Mouse (Mus musculus) liver, embryonic 11.5 days (tissue): Measurements from ENCODE around the gene Pspn. TPM values are rescaled to one million over a fixed set of nuclear protein-coding genes. Genes with fewer than 3 reads are reported as not detected.

Experiments used
- ATAC-seq: fragments of 200-750 bp; cut with Nextera tagmentation; replicated peaks from 2 replicates; pipeline ENCODE4 v1.8.0; 2017; ENCODE audit warnings: moderate number of reproducible peaks, mild to moderate bottlenecking, moderate TSS enrichment, moderate library complexity; ENCODE audit not compliant: low FRiP score
- DNase-seq: peaks from one replicate; pipeline ENCODE4 v3.0.0-alpha.2; 2017; ENCODE audit warnings: low spot score
- H3K27ac ChIP-seq: fragments of 300-500 bp; sonication (generic); 2 replicates; pipeline ENCODE4 v1.5.1; 2014; ENCODE audit warnings: mild to moderate bottlenecking, low read depth, low read length, control low read depth
- H3K27me3 ChIP-seq: fragments of 300-500 bp; sonication (generic); replicated peaks from 2 replicates; pipeline ENCODE4 v1.6.1; 2014; ENCODE audit warnings: low read length, mixed read lengths; ENCODE audit not compliant: control insufficient read depth, insufficient read depth
- H3K36me3 ChIP-seq: fragments of 300-500 bp; sonication (generic); 2 replicates; pipeline ENCODE4 v1.6.1; 2014; ENCODE audit warnings: mild to moderate bottlenecking, low read length, moderate library complexity, mixed read lengths; ENCODE audit not compliant: control insufficient read depth, insufficient read depth
- H3K4me1 ChIP-seq: fragments of 300-500 bp; sonication (generic); replicated peaks from 2 replicates; pipeline ENCODE4 v1.6.1; 2014; ENCODE audit warnings: low read length, mixed read lengths; ENCODE audit not compliant: control insufficient read depth, insufficient read depth
- H3K4me2 ChIP-seq: fragments of 300-500 bp; sonication (generic); 2 replicates; pipeline ENCODE4 v1.6.1; 2014; ENCODE audit warnings: mild to moderate bottlenecking, control low read depth, moderate library complexity
- H3K4me3 ChIP-seq: fragments of 300-500 bp; sonication (generic); 2 replicates; pipeline ENCODE4 v1.5.1; 2014; ENCODE audit warnings: low read depth, low read length, control low read depth
- H3K9ac ChIP-seq: fragments of 300-500 bp; sonication (generic); 2 replicates; pipeline ENCODE4 v1.6.1; 2014; ENCODE audit warnings: low read depth, low read length, control low read depth
- H3K9me3 ChIP-seq: fragments of 300-500 bp; sonication (generic); 2 replicates; pipeline ENCODE4 v1.6.1; 2016; ENCODE audit warnings: low read length, inconsistent platforms, mixed read lengths; ENCODE audit not compliant: control insufficient read depth
- WGBS: fragments of 180-500 bp; shearing (Covaris S2); extraction: QIAGEN DNeasy Blood & Tissue Kit; methylation state at CpG from one replicate; pipeline ENCODE4 v1.1.7; 2014; 5-methylcytosine and 5-hydroxymethylcytosine counted together
- polyA plus RNA-seq: library from polyadenylated mRNA; unstranded; fragments of >200 nt; fragmentation: Nextera tagmentation; extraction: Ambion mirVana; gene quantifications from 2 replicates; pipeline ENCODE4 v1.2.1, GENCODE M21; 2014

Gene Pspn
- polyA plus RNA-seq, 1 experiment from 2014 or later, result not detected

GRCm38 (mm10) chr17:57029691-57030090 is 29.9 kb upstream of the Pspn start:
- H3K36me3 ChIP-seq, result peaks cover 39% of the 10 kb centered on the region
- 29% methylated on average over 8 of the region's 8 CpGs for WGBS
- no peak for DNase-seq
- H3K27ac ChIP-seq, result peak overlapping the region; percentile 98; the same call in 1 of the 2 replicates
- H3K9ac ChIP-seq, result peak overlapping the region; percentile 100
- no peaks in the 10 kb centered on the region for H3K27me3 ChIP-seq
- no peaks in the 10 kb centered on the region for H3K9me3 ChIP-seq
- H3K4me1 ChIP-seq, result peaks cover 21% of the 10 kb centered on the region
- peak overlapping the region; percentile 96 for H3K4me2 ChIP-seq
- H3K4me3 ChIP-seq, result peak overlapping the region; percentile 99
- no peak for ATAC-seq

- Histone ChIP-seq H3K27me3 (no peaks in the 10 kb centered on the region), H3K4me3 (no peak overlapping the region), H3K9me3 (no peaks in the 10 kb centered on the region), H3K36me3 (peaks cover 61% of the 10 kb centered on the region), H3K4me1 (peaks cover 21% of the 10 kb centered on the region), H3K9ac (no peak overlapping the region), H3K27ac (no peak overlapping the region), H3K4me2 (no peak overlapping the region)
- 76% methylated on average over 4 of the region's 4 CpGs for WGBS
- DNase-seq, result no peak
- no peak for ATAC-seq
Measured at GRCm38 (mm10) chr17:57027471-57027870, 27.7 kb upstream of the Pspn start.

- no peaks in the 10 kb centered on the region for H3K9me3 ChIP-seq
- no peaks in the 10 kb centered on the region for H3K27me3 ChIP-seq
- H3K9ac ChIP-seq, result no peak overlapping the region
- ATAC-seq (0 out of 2 replicates have a peak, but pooled peaks have one; percentile 44), DNase-seq (no peak)
- no peak overlapping the region for H3K4me3 ChIP-seq
- peak overlapping the region; percentile 70 for H3K27ac ChIP-seq
- no peak overlapping the region for H3K4me2 ChIP-seq
- H3K4me1 ChIP-seq, result peaks cover 19% of the 10 kb centered on the region
- 67% methylated on average over 5 of the region's 5 CpGs for WGBS
- peaks cover 51% of the 10 kb centered on the region for H3K36me3 ChIP-seq
Measured at GRCm38 (mm10) chr17:57020960-57021359, 21.1 kb upstream of the Pspn start.

- 43% methylated on average over 2 of the region's 2 CpGs for WGBS
- peak; percentile 82 for ATAC-seq
- Histone ChIP-seq H3K9me3 (no peaks in the 10 kb centered on the region), H3K4me2 (peak overlapping the region; percentile 16), H3K27me3 (no peaks in the 10 kb centered on the region), H3K4me3 (no peak overlapping the region), H3K4me1 (peaks cover 19% of the 10 kb centered on the region), H3K27ac (peak overlapping the region; percentile 76), H3K36me3 (peaks cover 38% of the 10 kb centered on the region), H3K9ac (no peak overlapping the region)
- no peak for DNase-seq
Measured at GRCm38 (mm10) chr17:57019693-57020092, 19.9 kb upstream of the Pspn start.

- ATAC-seq (peak; percentile 11; the same call in 1 of the 2 replicates), DNase-seq (peak; percentile 44)
- H3K27ac ChIP-seq, result peak overlapping the region; percentile 83
- H3K9ac ChIP-seq, result peak overlapping the region; percentile 82
- H3K9me3 ChIP-seq, result no peaks in the 10 kb centered on the region
- peaks cover 10% of the 10 kb centered on the region; the same call in 1 of the 2 replicates for H3K36me3 ChIP-seq
- peak overlapping the region; percentile 72 for H3K4me3 ChIP-seq
- H3K4me1 ChIP-seq, result peaks cover 10% of the 10 kb centered on the region
- no peaks in the 10 kb centered on the region for H3K27me3 ChIP-seq
- H3K4me2 ChIP-seq, result peak overlapping the region; percentile 90
- 73% methylated on average over 13 of the region's 13 CpGs for WGBS
Measured at GRCm38 (mm10) chr17:57012245-57012795, 12.5 kb upstream of the Pspn start.

GRCm38 (mm10) chr17:57011236-57012141 is 11.7 kb upstream of the Pspn start, which contains the start of the genes Gtf2f1 and Gm17949:
Gene Gtf2f1 (minus strand): TSS chr17:57011288.
Gene Gm17949 (plus strand): TSS chr17:57011469.
- H3K27ac ChIP-seq, result peak within 1 kb of the TSS; percentile 83
- WGBS, result 1% methylated on average over 51 of the region's 51 CpGs

GRCm38 (mm10) chr17:57010911-57011235 is 11.1 kb upstream of the Pspn start:
- H3K9ac ChIP-seq, result peak overlapping the region; percentile 84
- H3K4me1 ChIP-seq, result peaks cover 10% of the 10 kb centered on the region
- no peaks in the 10 kb centered on the region for H3K9me3 ChIP-seq
- H3K36me3 ChIP-seq, result peaks cover 22% of the 10 kb centered on the region; the same call in 1 of the 2 replicates
- DNase-seq (no peak), ATAC-seq (peak; percentile 51)
- H3K4me3 ChIP-seq, result peak overlapping the region; percentile 72
- peak overlapping the region; percentile 83 for H3K27ac ChIP-seq
- H3K27me3 ChIP-seq, result no peaks in the 10 kb centered on the region
- peak overlapping the region; percentile 90 for H3K4me2 ChIP-seq
- WGBS, result under 1% methylated on average over 19 of the region's 19 CpGs

More at GRCm38 (mm10) chr17:57011236-57012141, 11.7 kb upstream of the Pspn start, which contains the start of the genes Gtf2f1 and Gm17949:
- H3K36me3 ChIP-seq, result peaks cover 18% of the 10 kb centered on the region; the same call in 1 of the 2 replicates
- no peaks in the 10 kb centered on the region for H3K27me3 ChIP-seq
- DNase-seq, result peak; percentile 96
- H3K4me3 ChIP-seq, result peak within 1 kb of the TSS; percentile 72
- H3K9ac ChIP-seq, result peak within 1 kb of the TSS; percentile 84
- ATAC-seq, result peak; percentile 85
- H3K4me1 ChIP-seq, result peaks cover 10% of the 10 kb centered on the region
- H3K9me3 ChIP-seq, result no peaks in the 10 kb centered on the region
- peak within 1 kb of the TSS; percentile 90 for H3K4me2 ChIP-seq

GRCm38 (mm10) chr17:57007137-57007905 is 7.5 kb upstream of the Pspn start:
- DNase-seq, result no peak
- 0 out of 2 replicates have a peak, but pooled peaks have one; percentile 11 for ATAC-seq
- H3K36me3 ChIP-seq, result peaks cover 52% of the 10 kb centered on the region

More at GRCm38 (mm10) chr17:57007137-57007905, 7.5 kb upstream of the Pspn start:
- no peaks in the 10 kb centered on the region for H3K27me3 ChIP-seq
- 91% methylated on average over 13 of the region's 13 CpGs for WGBS
- H3K9ac ChIP-seq, result no peak overlapping the region
- no peak overlapping the region for H3K4me2 ChIP-seq
- H3K27ac ChIP-seq, result no peak overlapping the region
- H3K4me1 ChIP-seq, result peaks cover 21% of the 10 kb centered on the region
- H3K9me3 ChIP-seq, result no peaks in the 10 kb centered on the region
- H3K4me3 ChIP-seq, result no peak overlapping the region
